Comparison of ENCODE assay signal across 15 mouse cellular contexts in the genomic region with DNA sequence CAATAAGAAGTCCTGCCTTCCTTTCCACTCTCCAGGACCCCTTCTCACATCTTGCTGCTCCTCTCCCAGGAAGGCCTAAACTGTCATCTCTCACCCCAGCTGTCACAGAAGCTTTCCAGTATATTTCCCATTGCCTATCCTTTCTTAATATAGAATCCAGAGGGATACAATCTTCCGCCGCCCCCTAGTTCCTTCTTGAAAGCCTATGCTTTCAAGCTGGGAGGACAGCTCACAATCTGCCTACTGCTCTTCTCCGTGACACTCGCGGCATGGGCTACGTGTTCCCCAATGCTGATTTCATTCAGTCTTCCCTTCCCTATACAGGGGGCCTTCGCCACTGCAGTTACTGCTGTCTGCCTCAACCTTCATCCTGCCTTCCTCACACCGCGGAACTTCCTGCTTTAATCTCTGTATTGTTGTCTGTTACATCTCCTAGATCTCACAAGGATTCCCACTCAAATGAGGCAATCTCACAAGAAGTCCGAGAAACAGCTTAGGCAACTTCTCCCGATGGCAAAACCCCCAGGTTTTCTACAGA.
"Had no signal": no experiment of that assay in that cellular context is flagged by ENCODE, and none has a peak within 500 bp of the region (broad histone marks: within the 10 kb centered on the region; RNA-seq: fewer than 3 reads in every experiment).

No protein-coding gene starts in this region.

- H3K4me2 ChIP-seq: intestine, embryonic 15.5 days; limb, embryonic 12.5 days; liver, embryonic 11.5 days; lung, embryonic 15.5 days; midbrain, embryonic 15.5 days; neural tube, embryonic 13.5 days; stomach, embryonic 15.5 days had no signal

- H3K27me3 ChIP-seq: intestine, embryonic 15.5 days; limb, embryonic 12.5 days; lung, embryonic 15.5 days; midbrain, embryonic 15.5 days; neural tube, embryonic 13.5 days; stomach, embryonic 15.5 days had no signal

- DNase-seq: kidney, adult 18-20 months; kidney, postnatal 10 days; kidney, postnatal 4 days; lung, postnatal 14 days; retina, postnatal 1 day; thymus, postnatal 36 days had no signal

- H3K9ac ChIP-seq: intestine, embryonic 15.5 days; limb, embryonic 12.5 days; lung, embryonic 15.5 days; midbrain, embryonic 15.5 days; neural tube, embryonic 13.5 days; stomach, embryonic 15.5 days had no signal

- H3K36me3 ChIP-seq: intestine, embryonic 15.5 days; limb, embryonic 12.5 days; lung, embryonic 15.5 days; midbrain, embryonic 15.5 days; neural tube, embryonic 13.5 days; stomach, embryonic 15.5 days had no signal

- H3K4me3 ChIP-seq: intestine, embryonic 15.5 days; layer of hippocampus, adult 2 months; limb, embryonic 12.5 days; lung, embryonic 15.5 days; midbrain, embryonic 15.5 days; neural tube, embryonic 13.5 days; stomach, embryonic 15.5 days had no signal

- H3K27ac ChIP-seq: intestine, embryonic 15.5 days; limb, embryonic 12.5 days; lung, embryonic 15.5 days; macrophage; midbrain, embryonic 15.5 days; neural tube, embryonic 13.5 days; stomach, embryonic 15.5 days had no signal
